Mouse (Mus musculus) E14TG2a.4 (cell line): ENCODE data around the gene Lrrc28.

Experiments used
- CTCF ChIP-seq: conservative IDR thresholded peaks from 2 replicates; pipeline ENCODE4 v1.5.1; 2014; ENCODE audit warnings: low read length
- NANOG ChIP-seq: IDR thresholded peaks from 2 replicates; pipeline ENCODE4 v1.6.1; 2014; ENCODE audit warnings: borderline replicate concordance, low read length, mixed read lengths
- POU5F1 ChIP-seq: IDR thresholded peaks from 2 replicates; pipeline ENCODE4 v1.6.1; 2014; ENCODE audit warnings: low read length, borderline replicate concordance

GRCm38 (mm10) chr7:67673656-67674055 lies 28.6 kb upstream of the Lrrc28 start:
- no peak for TF ChIP-seq CTCF
- TF ChIP-seq POU5F1, result no peak
- no peak for TF ChIP-seq NANOG
